Mouse (Mus musculus) MEL (cell line): ENCODE measurements at regions not wholly inside any gene's neighbourhood (a gene's known extent, or its start where the extent isn't known, plus 50 kb on each side); places are given as distances from the start of the nearest gene placed in this dataset.
A peak's percentile ranks its signal among the peaks of the same experiment; 100 is the strongest.

Experiments used
- DNase-seq: peaks from one replicate; pipeline ENCODE4 v3.0.0; 2011; ENCODE audit warnings: low read depth, low spot score
- H3K27ac ChIP-seq: 2 replicates; pipeline ENCODE4 v1.5.1; 2012; ENCODE audit warnings: low read depth, mild to moderate bottlenecking, control low read depth, low read length, moderate library complexity; ENCODE audit not compliant: control insufficient read depth
- H3K27me3 ChIP-seq, 2 experiments: fragments of 150-350 bp in 1 of 2; sonication (generic) in 1 of 2; 2 replicates each; pipeline ENCODE4 v1.6.1; 2012; ENCODE audit warnings: low read length in 2 of 2, mild to moderate bottlenecking in 2 of 2, improper control_type of control experiment in 1 of 2, moderate library complexity in 1 of 2; ENCODE audit not compliant: insufficient read depth in 2 of 2, control insufficient read depth in 1 of 2
- H3K36me3 ChIP-seq, 2 experiments: 2 replicates each; pipeline ENCODE4 v1.6.1; 2012 to 2014; ENCODE audit warnings: low read length in 2 of 2, improper control_type of control experiment in 1 of 2, inconsistent platforms in 1 of 2, mild to moderate bottlenecking in 1 of 2; ENCODE audit not compliant: insufficient read depth in 2 of 2, control insufficient read depth in 1 of 2
- H3K4me1 ChIP-seq, 2 experiments: fragments of 150-350 bp in 1 of 2; sonication (generic) in 1 of 2; 2 replicates each; pipeline ENCODE4 v1.6.1; 2012; ENCODE audit warnings: low read length in 2 of 2, improper control_type of control experiment in 1 of 2, mild to moderate bottlenecking in 1 of 2; ENCODE audit not compliant: insufficient read depth in 2 of 2, control insufficient read depth in 1 of 2
- H3K4me3 ChIP-seq, 2 experiments: fragments of 150-350 bp in 1 of 2; sonication (generic) in 1 of 2; 2 replicates each; pipeline ENCODE4 v1.5.1; 2012; ENCODE audit warnings: low read depth in 2 of 2, low read length in 2 of 2, mild to moderate bottlenecking in 2 of 2, moderate library complexity in 2 of 2, control low read depth in 1 of 2, improper control_type of control experiment in 1 of 2; ENCODE audit not compliant: control insufficient read depth in 1 of 2, insufficient read depth in 1 of 2
- H3K79me2 ChIP-seq: 2 replicates; pipeline ENCODE4 v1.6.1; 2012; ENCODE audit warnings: mild to moderate bottlenecking, low read length, moderate library complexity; ENCODE audit not compliant: control insufficient read depth, poor library complexity, insufficient read depth
- H3K9ac ChIP-seq: 2 replicates; pipeline ENCODE4 v1.6.1; 2012; ENCODE audit warnings: low read depth, mild to moderate bottlenecking, control low read depth, low read length, moderate library complexity; ENCODE audit not compliant: control insufficient read depth, poor library complexity, severe bottlenecking
- H3K9me3 ChIP-seq: fragments of 150-350 bp; sonication (generic); replicated peaks from 2 replicates; pipeline ENCODE4 v1.6.1; 2012; ENCODE audit warnings: mild to moderate bottlenecking, low read length, improper control_type of control experiment, moderate library complexity; ENCODE audit not compliant: insufficient read depth
- BHLHE40 ChIP-seq: IDR thresholded peaks from 2 replicates; pipeline ENCODE4 v1.6.1; 2012; ENCODE audit warnings: low read depth, mild to moderate bottlenecking, inconsistent platforms, low read length, improper control_type of control experiment, borderline replicate concordance
- CHD1 ChIP-seq: IDR thresholded peaks from 2 replicates; pipeline ENCODE4 v1.6.1; 2012; ENCODE audit warnings: low read depth, mild to moderate bottlenecking, inconsistent platforms, low read length, improper control_type of control experiment
- CHD2 ChIP-seq: IDR thresholded peaks from 2 replicates; pipeline ENCODE4 v1.6.1; 2011; ENCODE audit warnings: low read length, improper control_type of control experiment
- CTCF ChIP-seq, 3 experiments: IDR thresholded peaks in 2 of 3; conservative IDR thresholded peaks in 1 of 3; 2 replicates each; pipeline ENCODE4 v1.5.1; 2011 to 2012; ENCODE audit warnings: low read length in 3 of 3, low read depth in 2 of 3, mild to moderate bottlenecking in 2 of 3, improper control_type of control experiment in 1 of 3, inconsistent platforms in 1 of 3, mixed read lengths in 1 of 3, moderate library complexity in 1 of 3; ENCODE audit not compliant: control insufficient read depth in 1 of 3, insufficient read depth in 1 of 3, poor library complexity in 1 of 3, severe bottlenecking in 1 of 3
- E2F4 ChIP-seq: IDR thresholded peaks from 2 replicates; pipeline ENCODE4 v1.6.1; 2011; ENCODE audit warnings: low read depth, low read length, improper control_type of control experiment, borderline replicate concordance
- ETS1 ChIP-seq: IDR thresholded peaks from 2 replicates; pipeline ENCODE4 v1.6.1; 2012; ENCODE audit warnings: low read depth, mild to moderate bottlenecking, inconsistent platforms, low read length, improper control_type of control experiment, moderate library complexity
- GABPA ChIP-seq: IDR thresholded peaks from 2 replicates; pipeline ENCODE4 v1.6.1; 2012; ENCODE audit warnings: low read depth, mild to moderate bottlenecking, inconsistent platforms, low read length, improper control_type of control experiment, moderate library complexity
- JUND ChIP-seq: IDR thresholded peaks from 2 replicates; pipeline ENCODE4 v1.6.1; 2011; ENCODE audit warnings: low read depth, mild to moderate bottlenecking, improper control_type of control experiment, low read length
- KAT2A ChIP-seq: conservative IDR thresholded peaks from 2 replicates; pipeline ENCODE4 v1.6.1; 2012; ENCODE audit warnings: low read depth, low read length, improper control_type of control experiment, inconsistent platforms
- MAFK ChIP-seq: IDR thresholded peaks from 2 replicates; pipeline ENCODE4 v1.6.1; 2011; ENCODE audit warnings: low read depth, mild to moderate bottlenecking, low read length, improper control_type of control experiment, borderline replicate concordance
- MAZ ChIP-seq: IDR thresholded peaks from 2 replicates; pipeline ENCODE4 v1.6.1; 2012; ENCODE audit warnings: low read depth, mild to moderate bottlenecking, inconsistent platforms, low read length, improper control_type of control experiment
- MEF2A ChIP-seq: IDR thresholded peaks from 2 replicates; pipeline ENCODE4 v1.6.1; 2014; ENCODE audit warnings: low read depth, mild to moderate bottlenecking, inconsistent platforms, low read length, improper control_type of control experiment; ENCODE audit not compliant: poor library complexity, insufficient replicate concordance, severe bottlenecking; ENCODE audit errors: extremely low read depth
- MXI1 ChIP-seq: IDR thresholded peaks from 2 replicates; pipeline ENCODE4 v1.6.1; 2011; ENCODE audit warnings: mild to moderate bottlenecking, low read depth, low read length, improper control_type of control experiment
- MYB ChIP-seq: IDR thresholded peaks from 2 replicates; pipeline ENCODE4 v1.6.1; 2011; ENCODE audit warnings: mild to moderate bottlenecking, low read depth, low read length, improper control_type of control experiment
- MYC ChIP-seq: IDR thresholded peaks from 2 replicates; pipeline ENCODE4 v1.6.1; 2011; ENCODE audit warnings: low read depth, mild to moderate bottlenecking, low read length, improper control_type of control experiment, moderate library complexity
- POLR2A ChIP-seq, 2 experiments: IDR thresholded peaks; 2 replicates each; pipeline ENCODE4 v1.6.1; 2011 to 2012; ENCODE audit warnings: low read length in 2 of 2, mild to moderate bottlenecking in 2 of 2, control low read depth in 1 of 2, improper control_type of control experiment in 1 of 2, low read depth in 1 of 2, moderate library complexity in 1 of 2; ENCODE audit not compliant: control insufficient read depth in 1 of 2, insufficient read depth in 1 of 2, poor library complexity in 1 of 2
- POLR2AphosphoS2 ChIP-seq: IDR thresholded peaks from 2 replicates; pipeline ENCODE4 v1.6.1; 2011; ENCODE audit warnings: low read length, improper control_type of control experiment
- POLR2AphosphoS5 ChIP-seq: IDR thresholded peaks from 2 replicates; pipeline ENCODE4 v1.6.1; 2012; ENCODE audit warnings: low read depth, borderline replicate concordance, mild to moderate bottlenecking, inconsistent platforms, low read length, moderate library complexity, mixed read lengths
- RCOR1 ChIP-seq: IDR thresholded peaks from 2 replicates; pipeline ENCODE4 v1.6.1; 2012; ENCODE audit warnings: low read depth, mild to moderate bottlenecking, inconsistent platforms, low read length, improper control_type of control experiment
- SIN3A ChIP-seq: IDR thresholded peaks from 2 replicates; pipeline ENCODE4 v1.6.1; 2012; ENCODE audit warnings: low read length, improper control_type of control experiment, inconsistent platforms
- SMC3 ChIP-seq: IDR thresholded peaks from 2 replicates; pipeline ENCODE4 v1.6.1; 2011; ENCODE audit warnings: low read depth, low read length, improper control_type of control experiment
- TAL1 ChIP-seq: IDR thresholded peaks from 2 replicates; pipeline ENCODE4 v1.6.1; 2012; ENCODE audit warnings: mild to moderate bottlenecking, inconsistent platforms, low read length, moderate library complexity, mixed read lengths
- TBP ChIP-seq: IDR thresholded peaks from 2 replicates; pipeline ENCODE4 v1.8.0; 2011; ENCODE audit warnings: low read depth, low read length, improper control_type of control experiment
- TCF12 ChIP-seq: IDR thresholded peaks from 2 replicates; pipeline ENCODE4 v1.6.1; 2014; ENCODE audit warnings: low read depth, mild to moderate bottlenecking, inconsistent platforms, low read length, improper control_type of control experiment, moderate library complexity
- ZC3H11A ChIP-seq: IDR thresholded peaks from 2 replicates; pipeline ENCODE4 v1.6.1; 2012; ENCODE audit warnings: low read depth, mild to moderate bottlenecking, inconsistent platforms, low read length, improper control_type of control experiment
- ZMIZ1 ChIP-seq: IDR thresholded peaks from 2 replicates; pipeline ENCODE4 v1.6.1; 2012; ENCODE audit warnings: low read depth, mild to moderate bottlenecking, inconsistent platforms, low read length, improper control_type of control experiment, moderate library complexity
- ZNF384 ChIP-seq: IDR thresholded peaks from 2 replicates; pipeline ENCODE4 v1.6.1; 2012; ENCODE audit warnings: low read depth, mild to moderate bottlenecking, inconsistent platforms, low read length, improper control_type of control experiment

- no peak for TF ChIP-seq ZNF384
- TF ChIP-seq RCOR1: no peak
- TF ChIP-seq CTCF (IDR thresholded peaks at IDR 0.05 in 2 of 3, conservative IDR thresholded peaks at IDR 0.05 in 1 of 3; ENCODE audit: control insufficient read depth in 1 of 3, insufficient read depth in 1 of 3, low read depth in 2 of 3, low read length in 3 of 3, poor library complexity in 1 of 3, severe bottlenecking in 1 of 3): no peak
- no peak for TF ChIP-seq MAZ
- no peak for TF ChIP-seq ZC3H11A
- TF ChIP-seq MAFK: no peak
- no peak for TF ChIP-seq ZMIZ1
- TF ChIP-seq MXI1: no peak
- TF ChIP-seq TCF12: no peak
- no peak for TF ChIP-seq GABPA
- TF ChIP-seq CHD2: no peak
- H3K9me3 ChIP-seq: no peaks in the 10 kb centered on the region
- no peak overlapping the region for H3K9ac ChIP-seq
- H3K27ac ChIP-seq: no peak overlapping the region
- H3K4me1 ChIP-seq: no peaks in the 10 kb centered on the region
- H3K36me3 ChIP-seq: no peaks in the 10 kb centered on the region
- H3K27me3 ChIP-seq: no peaks in the 10 kb centered on the region
- no peak overlapping the region for H3K4me3 ChIP-seq
- no peaks in the 10 kb centered on the region for H3K79me2 ChIP-seq
- no peak for DNase-seq
Observed at GRCm38 (mm10) chr3:6182533-6182932, 431.9 kb downstream of the Gm8797 start.

- no peak overlapping the region for H3K9ac ChIP-seq
- H3K4me1 ChIP-seq: no peaks in the 10 kb centered on the region
- TF ChIP-seq MEF2A (no peak), CHD1 (no peak), POLR2A (IDR thresholded peaks at IDR 0.05; ENCODE audit: control insufficient read depth in 1 of 2, insufficient read depth in 1 of 2, low read depth in 1 of 2, low read length in 2 of 2, poor library complexity in 1 of 2) (no peak), KAT2A (no peak), POLR2AphosphoS5 (no peak)
- TF ChIP-seq, all 39 proteins: peak for 0
- H3K4me3 ChIP-seq: no peak overlapping the region
- no peaks in the 10 kb centered on the region for H3K9me3 ChIP-seq
- no peaks in the 10 kb centered on the region for H3K27me3 ChIP-seq
- H3K36me3 ChIP-seq: no peaks in the 10 kb centered on the region
- H3K79me2 ChIP-seq: no peaks in the 10 kb centered on the region
- no peak overlapping the region for H3K27ac ChIP-seq
- DNase-seq: no peak
Observed at GRCm38 (mm10) chr3:6183400-6183799, 432.8 kb downstream of the Gm8797 start.

- peaks cover 0 to 6% of the 10 kb centered on the region in 2 experiments; a peak in 2 of 4 replicates for H3K36me3 ChIP-seq
- no peak overlapping the region for H3K4me3 ChIP-seq
- H3K9me3 ChIP-seq: no peaks in the 10 kb centered on the region
- peak; percentile 83 for DNase-seq
- no peak overlapping the region for H3K9ac ChIP-seq
- no peaks in the 10 kb centered on the region for H3K27me3 ChIP-seq
- peaks cover 9 to 12% of the 10 kb centered on the region in 2 experiments for H3K4me1 ChIP-seq
- no peak overlapping the region for H3K27ac ChIP-seq
- no peaks in the 10 kb centered on the region for H3K79me2 ChIP-seq
- 0 out of 2 replicates have a peak, but pooled peaks have one; percentile 26 for TF ChIP-seq BHLHE40
- TF ChIP-seq TBP: no peak
- no peak for TF ChIP-seq JUND
- no peak for TF ChIP-seq MYB
- TF ChIP-seq POLR2A (IDR thresholded peaks at IDR 0.05; ENCODE audit: control insufficient read depth in 1 of 2, insufficient read depth in 1 of 2, low read depth in 1 of 2, low read length in 2 of 2, poor library complexity in 1 of 2): no peak
- TF ChIP-seq ZMIZ1: no peak
- TF ChIP-seq SMC3: no peak
- TF ChIP-seq SIN3A: 0 out of 2 replicates have a peak, but pooled peaks have one; percentile 19
- no peak for TF ChIP-seq POLR2AphosphoS2
- TF ChIP-seq MYC: no peak
- TF ChIP-seq RCOR1: peak; percentile 76
- no peak; the same call in 1 of the 2 replicates for TF ChIP-seq ZC3H11A
- peak; percentile 60 for TF ChIP-seq TAL1
- TF ChIP-seq E2F4: no peak
- TF ChIP-seq ZNF384: no peak
- peak; percentile 99 for TF ChIP-seq ETS1
Observed at GRCm38 (mm10) chr3:6204656-6205055, 415.6 kb downstream of the 1700008P02Rik start.
